Mouse (Mus musculus) ES-Bruce4 (cell line): ENCODE measurements at regions not wholly inside any gene's neighbourhood (a gene's known extent, or its start where the extent isn't known, plus 50 kb on each side); places are given as distances from the start of the nearest gene placed in this dataset.

Source experiments
- CTCF ChIP-seq: IDR thresholded peaks from one replicate; pipeline ENCODE4 v1.8.1; 2011; ENCODE audit warnings: low read depth, low read length
- EP300 ChIP-seq: IDR thresholded peaks from 2 replicates; pipeline ENCODE4 v1.6.1; 2011; ENCODE audit warnings: low read depth, low read length; ENCODE audit not compliant: insufficient read depth
- POLR2A ChIP-seq: IDR thresholded peaks from one replicate; pipeline ENCODE4 v1.8.1; 2011; ENCODE audit warnings: low read length; ENCODE audit not compliant: insufficient read depth

DNA sequence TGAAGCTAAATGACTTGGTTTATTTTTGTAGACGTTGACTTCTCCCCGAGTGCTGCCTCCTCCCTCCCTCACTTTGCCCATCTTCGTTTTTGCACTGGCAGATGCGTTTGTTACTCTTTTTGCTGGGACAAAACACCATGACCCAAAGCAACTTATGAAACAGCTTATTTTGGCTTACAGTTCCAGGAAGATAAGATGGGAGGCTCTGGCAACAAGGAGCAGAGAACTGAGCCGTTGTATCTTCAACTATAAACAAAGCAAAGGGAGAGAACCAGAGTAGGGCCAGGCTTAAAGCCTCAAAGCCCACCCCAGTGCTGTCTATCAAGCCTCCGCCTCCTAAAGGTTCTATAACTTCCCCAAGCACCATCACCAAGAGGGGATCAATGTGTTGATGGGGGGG, 88.7 kb downstream of the Hsd17b3 start:
- TF ChIP-seq CTCF (no peak), EP300 (no peak), POLR2A (no peak)
